In genomic region chr4:12620756-12621270, GRCm38 (mm10) we compare ENCODE assay signal across 19 mouse cellular contexts.
DNase-seq lines count a peak whose midpoint lies in the region; ATAC-seq and TF ChIP-seq lines count a peak whose summit lies in the region.
"Had no signal": no experiment of that assay in that cellular context is flagged by ENCODE, and none has a peak within 500 bp of the region (broad histone marks: within the 10 kb centered on the region; RNA-seq: fewer than 3 reads in every experiment).

No protein-coding gene starts in this region.

- H3K9me3 ChIP-seq in neural tube, embryonic 14.5 days (ENCODE audit: control insufficient read depth, low read length): no peaks in the 10 kb centered on the region
- H3K9me3 ChIP-seq in hindbrain, postnatal 0 days (ENCODE audit: low read length): no peaks in the 10 kb centered on the region
- H3K9me3 ChIP-seq in midbrain, embryonic 16.5 days (replicated peaks; ENCODE audit: control insufficient read depth, low read length, poor library complexity, severe bottlenecking): no peaks in the 10 kb centered on the region
- no peaks in the 10 kb centered on the region for H3K9me3 ChIP-seq in intestine, embryonic 16.5 days (ENCODE audit: control insufficient read depth, low read length)
- H3K9me3 ChIP-seq: embryonic facial prominence, embryonic 10.5 days; heart, embryonic 12.5 days had no signal

- intact Hi-C loops in heart, postnatal 10 days (cut with DNase I): no loop called here

- no peak for DNase-seq in neural tube, embryonic 10.5 days (ENCODE audit: extremely low spot score, low spot score)
- DNase-seq in hindbrain, postnatal 0 days (ENCODE audit: low spot score): no peak
- DNase-seq in kidney, adult 11 months: no peak
- no peak for DNase-seq in heart, postnatal 10 days
- DNase-seq: cerebellum, adult 8-10 months; gastrocnemius, adult 2 months; heart, adult 11 months; kidney, postnatal 10 days; layer of hippocampus, postnatal 36 days; thymus, postnatal 36 days had no signal

- H3K27ac ChIP-seq in neural tube, embryonic 14.5 days (ENCODE audit: low read depth, low read length): 0 out of 2 replicates have a peak overlapping the region, but pooled peaks have one; percentile 10
- no peak overlapping the region for H3K27ac ChIP-seq in hindbrain, postnatal 0 days
- H3K27ac ChIP-seq in midbrain, embryonic 16.5 days (ENCODE audit: low read length): peak overlapping the region; percentile 41; the same call in 1 of the 2 replicates
- no peak overlapping the region for H3K27ac ChIP-seq in intestine, embryonic 16.5 days (ENCODE audit: low read length)
- H3K27ac ChIP-seq: embryonic facial prominence, embryonic 10.5 days; gastrocnemius, adult 2 months; layer of hippocampus, adult 2 months; liver, embryonic 14.5 days; macrophage had no signal

- H3K4me2 ChIP-seq in neural tube, embryonic 14.5 days (ENCODE audit: low read depth, low read length): no peak overlapping the region
- H3K4me2 ChIP-seq in hindbrain, postnatal 0 days (ENCODE audit: low read depth, low read length): no peak overlapping the region
- H3K4me2 ChIP-seq in midbrain, embryonic 16.5 days (ENCODE audit: low read length): no peak overlapping the region
- H3K4me2 ChIP-seq in intestine, embryonic 16.5 days (ENCODE audit: low read depth, low read length): no peak overlapping the region
- H3K4me2 ChIP-seq: heart, embryonic 12.5 days had no signal

- no peak overlapping the region for H3K9ac ChIP-seq in neural tube, embryonic 14.5 days (replicated peaks; ENCODE audit: low read depth, low read length)
- H3K9ac ChIP-seq in hindbrain, postnatal 0 days (replicated peaks; ENCODE audit: low read length): no peak overlapping the region
- no peak overlapping the region for H3K9ac ChIP-seq in midbrain, embryonic 16.5 days (ENCODE audit: low read depth, low read length)
- H3K9ac ChIP-seq in intestine, embryonic 16.5 days (ENCODE audit: low read depth, low read length): no peak overlapping the region
- H3K9ac ChIP-seq: heart, embryonic 12.5 days; liver, embryonic 14.5 days had no signal

- 70% methylated on average over 4 of the region's 4 CpGs for WGBS in neural tube, embryonic 14.5 days
- WGBS in hindbrain, postnatal 0 days: 35% methylated on average over 4 of the region's 4 CpGs
- 34% methylated on average over 4 of the region's 4 CpGs for WGBS in midbrain, embryonic 16.5 days
- 81% methylated on average over 4 of the region's 4 CpGs for WGBS in intestine, embryonic 16.5 days

- H3K4me1 ChIP-seq in neural tube, embryonic 14.5 days (ENCODE audit: control insufficient read depth, insufficient read depth, low read length): no peaks in the 10 kb centered on the region
- no peaks in the 10 kb centered on the region for H3K4me1 ChIP-seq in hindbrain, postnatal 0 days (ENCODE audit: insufficient read depth, low read length)
- H3K4me1 ChIP-seq in midbrain, embryonic 16.5 days (ENCODE audit: control insufficient read depth, insufficient read depth, low read length): peaks cover 8% of the 10 kb centered on the region; the same call in 1 of the 2 replicates
- no peaks in the 10 kb centered on the region for H3K4me1 ChIP-seq in intestine, embryonic 16.5 days (ENCODE audit: control insufficient read depth, insufficient read depth, low read length)
- H3K4me1 ChIP-seq: heart, embryonic 12.5 days had no signal

- H3K36me3 ChIP-seq in neural tube, embryonic 14.5 days (ENCODE audit: control insufficient read depth, insufficient read depth, low read length): no peaks in the 10 kb centered on the region
- no peaks in the 10 kb centered on the region for H3K36me3 ChIP-seq in hindbrain, postnatal 0 days (ENCODE audit: insufficient read depth, low read length)
- H3K36me3 ChIP-seq in midbrain, embryonic 16.5 days (ENCODE audit: control insufficient read depth, insufficient read depth, low read length): no peaks in the 10 kb centered on the region
- H3K36me3 ChIP-seq in intestine, embryonic 16.5 days (ENCODE audit: control insufficient read depth, insufficient read depth, low read length): no peaks in the 10 kb centered on the region
- H3K36me3 ChIP-seq: embryonic facial prominence, embryonic 10.5 days; heart, embryonic 12.5 days had no signal

- ATAC-seq in neural tube, embryonic 14.5 days (ENCODE audit: low read depth): no peak
- peak; percentile 27; the same call in 1 of the 2 replicates for ATAC-seq in hindbrain, postnatal 0 days
- ATAC-seq in midbrain, embryonic 16.5 days: peak; percentile 85
- ATAC-seq in intestine, embryonic 16.5 days: no peak

- H3K4me3 ChIP-seq in neural tube, embryonic 14.5 days (ENCODE audit: low read depth, low read length): no peak overlapping the region
- no peak overlapping the region for H3K4me3 ChIP-seq in hindbrain, postnatal 0 days (ENCODE audit: low read length)
- H3K4me3 ChIP-seq in midbrain, embryonic 16.5 days (ENCODE audit: low read depth, low read length): no peak overlapping the region
- no peak overlapping the region for H3K4me3 ChIP-seq in intestine, embryonic 16.5 days (ENCODE audit: low read length)
- H3K4me3 ChIP-seq: embryonic facial prominence, embryonic 10.5 days; gastrocnemius, adult 2 months; heart, embryonic 12.5 days; layer of hippocampus, adult 2 months had no signal

- no peak for TF ChIP-seq CTCF in hindbrain, postnatal 0 days (IDR thresholded peaks at IDR 0.05; ENCODE audit: low read depth)

- no peaks in the 10 kb centered on the region for H3K27me3 ChIP-seq in neural tube, embryonic 14.5 days (ENCODE audit: control insufficient read depth, insufficient read depth, low read length)
- no peaks in the 10 kb centered on the region for H3K27me3 ChIP-seq in hindbrain, postnatal 0 days (ENCODE audit: insufficient read depth, low read length)
- H3K27me3 ChIP-seq in midbrain, embryonic 16.5 days (ENCODE audit: control insufficient read depth, insufficient read depth, low read depth, low read length): no peaks in the 10 kb centered on the region
- no peaks in the 10 kb centered on the region for H3K27me3 ChIP-seq in intestine, embryonic 16.5 days (replicated peaks; ENCODE audit: control insufficient read depth, insufficient read depth, low read length)
- H3K27me3 ChIP-seq: CH12.LX; heart, embryonic 12.5 days had no signal

Comparison
In these comparisons a context has a peak if more than half of its experiments do, and no peak if none do; other contexts are left out.
1. ATAC-seq: peak in hindbrain, postnatal 0 days (single experiment) and midbrain, embryonic 16.5 days (single experiment); none in neural tube, embryonic 14.5 days (single experiment) and intestine, embryonic 16.5 days (single experiment).
2. H3K27ac ChIP-seq: peak in neural tube, embryonic 14.5 days (single experiment) and midbrain, embryonic 16.5 days (single experiment); none in hindbrain, postnatal 0 days (single experiment) and intestine, embryonic 16.5 days (single experiment).